Mouse (Mus musculus) heart, embryonic 16.5 days (tissue): Measurements from ENCODE around the gene Hectd1. TPM values are rescaled to one million over a fixed set of nuclear protein-coding genes. Genes with fewer than 3 reads are reported as not detected.

Experiments
- ATAC-seq: fragments of 200-750 bp; cut with Nextera tagmentation; replicated peaks from 2 replicates; pipeline ENCODE4 v1.8.0; 2017; ENCODE audit warnings: moderate number of reproducible peaks; ENCODE audit not compliant: insufficient read depth, low FRiP score; ENCODE audit errors: extremely low read depth
- H3K27ac ChIP-seq: fragments of 300-500 bp; sonication (generic); 2 replicates; pipeline ENCODE4 v1.5.1; 2014; ENCODE audit warnings: mild to moderate bottlenecking, low read length, control low read depth, moderate library complexity
- H3K27me3 ChIP-seq: fragments of 300-500 bp; sonication (generic); 2 replicates; pipeline ENCODE4 v1.6.1; 2014; ENCODE audit warnings: low read length, mixed read lengths; ENCODE audit not compliant: control insufficient read depth, insufficient read depth
- H3K36me3 ChIP-seq: fragments of 300-500 bp; sonication (generic); 2 replicates; pipeline ENCODE4 v1.6.1; 2014; ENCODE audit not compliant: control insufficient read depth, insufficient read depth
- H3K4me1 ChIP-seq: fragments of 300-500 bp; sonication (generic); 2 replicates; pipeline ENCODE4 v1.6.1; 2014; ENCODE audit warnings: low read length, mixed read lengths; ENCODE audit not compliant: control insufficient read depth, insufficient read depth
- H3K4me2 ChIP-seq: fragments of 300-500 bp; sonication (generic); 2 replicates; pipeline ENCODE4 v1.6.1; 2014; ENCODE audit warnings: low read depth, mild to moderate bottlenecking, control low read depth, low read length
- H3K4me3 ChIP-seq: fragments of 300-500 bp; sonication (generic); 2 replicates; pipeline ENCODE4 v1.5.1; 2014; ENCODE audit warnings: mild to moderate bottlenecking, control low read depth, low read length
- H3K9ac ChIP-seq: fragments of 300-500 bp; sonication (generic); 2 replicates; pipeline ENCODE4 v1.6.1; 2014; ENCODE audit warnings: low read length, control low read depth
- H3K9me3 ChIP-seq: fragments of 300-500 bp; sonication (generic); replicated peaks from 2 replicates; pipeline ENCODE4 v1.6.1; 2016; ENCODE audit warnings: low read length; ENCODE audit not compliant: control insufficient read depth
- WGBS: fragments of 180-500 bp; shearing (Covaris S2); extraction: QIAGEN DNeasy Blood & Tissue Kit; methylation state at CpG from one replicate; pipeline ENCODE4 v1.1.7; 2014; 5-methylcytosine and 5-hydroxymethylcytosine counted together
- polyA plus RNA-seq: library from polyadenylated mRNA; unstranded; fragments of >200 nt; fragmentation: Nextera tagmentation; extraction: Ambion mirVana; gene quantifications from 2 replicates; pipeline ENCODE4 v1.2.1, GENCODE M21; 2015

Gene Hectd1
- polyA plus RNA-seq, 1 experiment from 2014 or later: 34.7 TPM

DNA sequence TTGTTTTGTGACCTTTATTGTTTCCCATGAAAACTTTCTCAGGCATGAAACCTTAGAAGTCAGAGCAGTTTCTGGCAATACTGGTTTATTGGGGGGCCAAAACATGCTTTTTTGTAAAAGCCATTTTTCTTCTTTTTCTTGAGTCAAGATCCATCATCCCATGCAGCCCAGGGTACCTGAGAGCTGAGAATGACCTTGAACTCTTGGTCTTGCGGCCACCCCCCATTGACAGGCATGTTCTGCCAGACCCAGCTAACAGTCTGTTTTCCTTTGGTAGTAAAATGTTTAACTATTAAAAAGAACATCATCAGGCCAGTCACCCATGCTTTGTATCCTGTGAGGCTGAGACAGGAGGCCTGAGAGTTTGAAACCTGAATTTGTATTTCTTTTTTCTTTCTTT is 15.9 kb upstream of the Hectd1 start:
- no peak for ATAC-seq
- Histone ChIP-seq H3K27ac (peak overlapping the region; percentile 98), H3K36me3 (no peaks in the 10 kb centered on the region), H3K4me3 (peak overlapping the region; percentile 82), H3K27me3 (no peaks in the 10 kb centered on the region), H3K4me2 (peak overlapping the region; percentile 88), H3K9me3 (no peaks in the 10 kb centered on the region), H3K9ac (no peak overlapping the region), H3K4me1 (peaks cover 16% of the 10 kb centered on the region)
- 8% methylated on average over 1 of the region's 1 CpGs for WGBS

DNA sequence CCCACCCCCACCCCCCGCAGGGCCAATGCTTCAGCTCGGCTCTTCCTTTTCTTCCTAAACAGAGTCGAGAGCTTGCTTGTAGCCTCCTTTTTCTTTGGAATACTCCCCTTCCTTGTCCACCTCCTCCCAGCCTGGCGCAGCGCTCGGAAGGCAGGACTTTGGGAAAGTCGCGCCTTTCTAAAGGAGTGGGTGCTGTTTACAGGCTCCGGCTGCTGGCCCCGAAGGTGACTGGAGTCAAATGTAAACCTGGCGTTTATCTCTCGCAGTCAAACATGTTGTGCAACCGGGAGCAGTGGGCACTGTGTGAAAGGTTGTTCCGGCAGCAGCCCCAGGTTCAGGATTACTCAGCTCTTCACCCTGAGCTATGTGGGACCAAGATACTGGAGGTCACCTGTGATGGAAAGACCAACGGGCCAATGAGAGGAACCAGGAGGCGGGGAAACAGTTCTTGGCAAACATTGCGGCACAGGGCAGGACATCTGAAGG is 15.5 kb upstream of the Hectd1 start:
- peak overlapping the region; percentile 98 for H3K27ac ChIP-seq

DNA sequence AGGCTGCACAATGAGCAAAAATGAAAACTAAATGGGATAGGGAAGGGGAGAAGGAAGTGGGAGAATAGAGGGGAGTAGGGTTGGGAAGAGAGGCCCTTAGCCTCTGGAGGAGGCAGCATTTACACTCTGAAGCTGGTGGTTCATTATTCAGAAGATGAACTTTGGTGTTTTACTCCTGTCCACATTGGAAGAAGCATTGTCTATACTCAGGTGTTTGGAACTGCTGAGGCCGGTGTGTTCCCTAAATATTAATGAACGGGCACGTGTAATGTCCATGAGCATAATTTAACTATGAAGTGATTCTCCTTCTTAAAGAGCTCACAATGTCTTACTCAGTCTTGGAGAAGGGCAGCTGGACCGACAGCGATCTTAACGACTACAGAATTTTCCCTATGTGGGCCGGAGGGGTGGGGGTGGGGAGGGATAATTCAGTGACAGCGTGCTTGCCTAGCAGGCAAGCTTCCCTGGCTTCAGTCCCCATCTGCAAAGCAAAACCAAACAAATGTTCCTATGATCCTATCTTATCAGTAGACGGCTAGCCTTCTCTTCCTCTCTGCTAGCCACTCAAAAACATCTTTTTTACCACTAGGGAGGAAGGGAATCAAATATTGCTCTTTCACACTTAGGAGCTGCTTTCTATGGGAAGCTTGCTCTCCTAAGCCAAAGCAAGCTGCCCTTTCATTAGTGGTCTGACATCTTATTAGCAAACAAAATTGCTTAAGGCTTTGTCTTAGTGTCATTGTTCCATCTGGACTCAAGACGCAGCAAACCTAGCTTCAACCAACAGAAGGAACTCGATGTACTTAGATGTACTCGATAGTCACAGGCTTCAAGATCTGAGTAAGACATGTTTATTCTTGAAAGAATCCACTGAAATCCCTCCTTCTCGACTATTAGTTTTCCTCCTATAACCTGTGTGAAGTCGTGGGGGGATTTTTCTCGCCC is 14.5 kb upstream of the Hectd1 start:
- Histone ChIP-seq H3K27ac (peak overlapping the region; percentile 98), H3K4me3 (peak overlapping the region; percentile 82), H3K27me3 (no peaks in the 10 kb centered on the region), H3K4me2 (peak overlapping the region; percentile 88), H3K9me3 (no peaks in the 10 kb centered on the region), H3K9ac (peak overlapping the region; percentile 89), H3K36me3 (no peaks in the 10 kb centered on the region), H3K4me1 (peaks cover 16% of the 10 kb centered on the region)
- WGBS: 28% methylated on average over 15 of the region's 15 CpGs
- no peak for ATAC-seq

More for the DNA sequence above, 15.5 kb upstream of the Hectd1 start:
- Histone ChIP-seq H3K9ac (peak overlapping the region; percentile 89), H3K36me3 (no peaks in the 10 kb centered on the region), H3K4me1 (peaks cover 16% of the 10 kb centered on the region), H3K4me2 (peak overlapping the region; percentile 88), H3K4me3 (peak overlapping the region; percentile 82), H3K27me3 (no peaks in the 10 kb centered on the region), H3K9me3 (no peaks in the 10 kb centered on the region)
- ATAC-seq: peak; percentile 99
- WGBS: under 1% methylated on average over 17 of the region's 17 CpGs

DNA sequence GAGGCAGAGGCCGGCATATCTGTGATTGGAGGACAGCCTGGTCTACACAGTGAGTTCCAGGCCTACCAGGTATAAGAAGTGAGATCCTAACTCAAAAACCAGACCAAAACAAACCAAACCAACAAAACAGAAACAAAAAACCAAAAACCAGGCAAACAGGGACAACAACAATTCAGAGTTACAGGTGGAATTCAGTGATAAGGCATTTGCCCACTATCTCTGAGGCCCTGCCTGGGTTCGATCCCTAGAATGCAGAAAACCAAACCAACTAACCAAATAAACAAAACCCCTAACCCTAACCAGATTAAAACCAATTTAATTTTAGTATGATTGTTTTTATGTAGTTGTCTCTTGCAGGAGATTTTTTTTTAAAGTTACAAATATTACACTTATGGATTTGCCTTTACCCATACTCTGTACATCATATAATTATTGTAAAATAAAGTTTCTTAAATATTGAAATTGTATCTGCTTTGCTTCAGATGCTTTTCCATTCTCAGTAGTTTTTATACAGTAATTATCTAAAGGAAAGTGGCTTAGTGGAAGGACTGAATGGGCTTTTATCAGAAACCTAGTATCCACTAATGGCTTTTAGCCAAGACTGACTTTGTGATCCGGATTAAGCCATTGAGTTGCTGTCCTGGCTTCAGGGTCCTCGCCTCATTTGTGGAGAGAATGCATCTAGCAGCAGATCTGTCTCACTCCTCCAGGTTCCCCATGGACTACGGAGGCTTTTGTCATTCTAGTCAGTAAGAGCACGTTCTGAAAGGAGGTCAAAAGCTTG is 12.9 kb upstream of the Hectd1 start:
- 49% methylated on average over 6 of the region's 6 CpGs for WGBS
- Histone ChIP-seq H3K9me3 (no peaks in the 10 kb centered on the region), H3K27me3 (no peaks in the 10 kb centered on the region), H3K4me2 (no peak overlapping the region), H3K27ac (no peak overlapping the region), H3K36me3 (no peaks in the 10 kb centered on the region), H3K4me3 (no peak overlapping the region), H3K9ac (no peak overlapping the region), H3K4me1 (peaks cover 16% of the 10 kb centered on the region)
- ATAC-seq: no peak

DNA sequence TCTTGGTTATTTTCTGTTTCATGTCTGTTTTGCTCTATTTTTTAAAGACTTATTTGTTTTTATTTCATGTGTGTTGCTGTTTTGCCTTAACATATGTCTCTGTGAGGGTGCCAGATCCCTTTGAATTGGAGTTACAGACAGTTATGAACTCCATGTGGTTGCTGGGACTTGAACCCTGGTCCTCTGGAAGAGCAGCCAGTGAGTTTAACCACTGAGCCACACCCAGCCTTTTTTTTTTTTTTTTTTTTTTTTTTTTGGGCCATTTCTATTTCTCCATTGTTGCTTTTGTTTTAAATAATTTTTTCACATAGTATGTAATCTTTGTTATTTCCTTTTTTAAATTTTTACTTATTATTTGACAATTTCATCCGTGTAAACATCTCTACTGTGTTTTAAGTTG is 10.5 kb upstream of the Hectd1 start:
- H3K27ac ChIP-seq: no peak overlapping the region
- no peak overlapping the region for H3K9ac ChIP-seq
- no peak for ATAC-seq
- H3K4me3 ChIP-seq: no peak overlapping the region
- H3K4me1 ChIP-seq: peaks cover 16% of the 10 kb centered on the region
- no peak overlapping the region for H3K4me2 ChIP-seq
- WGBS: 86% methylated on average over 1 of the region's 1 CpGs
- no peaks in the 10 kb centered on the region for H3K9me3 ChIP-seq
- H3K36me3 ChIP-seq: no peaks in the 10 kb centered on the region
- H3K27me3 ChIP-seq: no peaks in the 10 kb centered on the region

DNA sequence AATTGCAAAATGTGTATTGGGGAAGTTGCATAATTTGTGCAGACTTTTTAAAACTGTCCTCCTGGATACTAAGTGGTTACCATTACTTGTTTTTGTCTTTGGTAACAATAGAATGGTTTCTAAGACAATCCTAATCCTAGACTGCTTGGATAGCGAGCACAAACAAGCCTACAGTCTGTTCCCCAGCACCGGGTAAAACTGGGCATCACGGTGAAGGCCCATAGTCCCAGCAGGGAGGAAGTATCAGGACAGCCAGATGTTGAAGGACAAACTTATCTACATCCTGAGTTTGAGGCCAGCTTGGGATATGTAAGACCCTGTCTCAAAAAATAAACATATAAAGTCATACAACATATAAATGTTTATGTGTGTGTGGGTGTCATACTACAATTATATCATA is 5.9 kb upstream of the Hectd1 start:
- Histone ChIP-seq H3K4me1 (peaks cover 5% of the 10 kb centered on the region; the same call in 1 of the 2 replicates), H3K36me3 (no peaks in the 10 kb centered on the region), H3K4me2 (no peak overlapping the region), H3K9ac (no peak overlapping the region), H3K9me3 (no peaks in the 10 kb centered on the region), H3K27ac (no peak overlapping the region), H3K4me3 (no peak overlapping the region), H3K27me3 (no peaks in the 10 kb centered on the region)
- no peak for ATAC-seq
- 57% methylated on average over 3 of the region's 3 CpGs for WGBS

DNA sequence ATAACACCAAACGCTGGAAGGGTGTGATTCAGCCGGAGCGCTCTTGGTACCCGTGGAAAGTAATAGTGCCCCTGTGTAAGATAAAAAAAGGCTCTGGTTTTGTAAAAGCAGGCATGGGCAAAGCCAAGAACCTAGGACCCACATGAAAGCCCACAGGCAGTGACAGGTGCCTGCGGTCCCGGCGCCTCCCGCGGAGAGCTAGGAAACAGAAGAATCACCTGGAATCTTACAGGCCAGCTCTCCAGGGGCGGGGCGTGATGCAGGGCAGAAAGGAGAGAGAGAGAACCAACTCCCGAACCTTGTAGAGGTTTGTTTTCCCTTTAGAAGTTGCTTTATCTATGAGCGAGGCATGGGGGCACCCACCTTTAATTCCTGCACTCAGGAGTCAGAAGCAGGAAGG is 2.6 kb upstream of the Hectd1 start:
- Histone ChIP-seq H3K36me3 (no peaks in the 10 kb centered on the region), H3K9me3 (no peaks in the 10 kb centered on the region), H3K4me3 (no peak overlapping the region), H3K4me2 (no peak overlapping the region), H3K4me1 (peaks cover 16% of the 10 kb centered on the region), H3K27me3 (no peaks in the 10 kb centered on the region), H3K9ac (no peak overlapping the region), H3K27ac (no peak overlapping the region)
- ATAC-seq: no peak
- WGBS: 82% methylated on average over 13 of the region's 13 CpGs

DNA sequence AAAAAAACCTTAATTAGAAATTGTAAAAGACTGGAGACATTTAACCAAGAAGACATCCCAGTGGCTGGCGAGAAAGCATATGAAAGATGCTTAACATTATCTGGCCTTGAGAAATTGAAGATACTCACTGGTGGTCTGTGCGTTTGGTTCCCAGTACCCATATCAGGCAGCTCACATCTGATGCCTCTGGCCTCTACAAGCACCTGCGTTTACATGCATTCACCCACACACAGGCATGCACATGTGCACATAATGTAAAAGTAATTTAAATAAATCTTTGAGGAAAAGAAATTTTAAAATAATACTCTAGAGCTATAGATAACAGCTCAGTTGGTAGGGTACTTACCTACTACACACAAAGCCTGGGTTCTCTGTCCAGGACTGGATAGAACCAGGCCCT is 2.0 kb upstream of the Hectd1 start:
- 95% methylated on average over 3 of the region's 3 CpGs for WGBS
- Histone ChIP-seq H3K9ac (no peak overlapping the region), H3K27me3 (no peaks in the 10 kb centered on the region), H3K4me2 (no peak overlapping the region), H3K4me1 (peaks cover 18% of the 10 kb centered on the region), H3K36me3 (peaks cover 2% of the 10 kb centered on the region; the same call in 1 of the 2 replicates), H3K27ac (no peak overlapping the region), H3K4me3 (no peak overlapping the region), H3K9me3 (no peaks in the 10 kb centered on the region)
- ATAC-seq: no peak
